Mouse (Mus musculus) heart, embryonic 16.5 days (tissue): ENCODE data around the gene Plekhd1. TPM values are rescaled to one million over a fixed set of nuclear protein-coding genes. Genes with fewer than 3 reads are reported as not detected.

Experiments used
- polyA plus RNA-seq: library from polyadenylated mRNA; unstranded; fragments of >200 nt; fragmentation: Nextera tagmentation; extraction: Ambion mirVana; gene quantifications from 2 replicates; pipeline ENCODE4 v1.2.1, GENCODE M21; 2015

Plekhd1 gene
- polyA plus RNA-seq, 1 experiment from 2014 or later, result 0.28 TPM

Other genes with a start within 250 kb of the Plekhd1 start
- gene Exd2, start 229.5 kb upstream of the Plekhd1 start, polyA plus RNA-seq, result 17.0 and 17.9 TPM in 2 replicates
- gene Galnt16, start 174.3 kb upstream of the Plekhd1 start, polyA plus RNA-seq, result 6.0 and 6.6 TPM in 2 replicates
- gene Slc39a9, start 48.7 kb upstream of the Plekhd1 start, polyA plus RNA-seq, result 17.5 and 17.6 TPM in 2 replicates
- gene Erh, start 48.2 kb upstream of the Plekhd1 start, polyA plus RNA-seq, result 157 and 171 TPM in 2 replicates
- not detected in 2 replicates for gene Ccdc177, start 68.1 kb downstream of the Plekhd1 start, polyA plus RNA-seq
- 18.1 and 19.4 TPM in 2 replicates for gene Susd6, start 97.9 kb downstream of the Plekhd1 start, polyA plus RNA-seq